Mouse (Mus musculus) CD4-positive, CD25-positive, alpha-beta regulatory T cell, adult 9 weeks (primary cell): ENCODE results near the gene Gpr82. TPM values are rescaled to one million over a fixed set of nuclear protein-coding genes. Genes with fewer than 3 reads are reported as not detected.

Source experiments
- polyA plus RNA-seq: library from polyadenylated mRNA; unstranded; fragments of 100-300 nt; shearing (Covaris generic); gene quantifications from one replicate; pipeline ENCODE4 v1.2.1, GENCODE M21; 2017

Gene Gpr82
- polyA plus RNA-seq: 0.29 TPM

DNA sequence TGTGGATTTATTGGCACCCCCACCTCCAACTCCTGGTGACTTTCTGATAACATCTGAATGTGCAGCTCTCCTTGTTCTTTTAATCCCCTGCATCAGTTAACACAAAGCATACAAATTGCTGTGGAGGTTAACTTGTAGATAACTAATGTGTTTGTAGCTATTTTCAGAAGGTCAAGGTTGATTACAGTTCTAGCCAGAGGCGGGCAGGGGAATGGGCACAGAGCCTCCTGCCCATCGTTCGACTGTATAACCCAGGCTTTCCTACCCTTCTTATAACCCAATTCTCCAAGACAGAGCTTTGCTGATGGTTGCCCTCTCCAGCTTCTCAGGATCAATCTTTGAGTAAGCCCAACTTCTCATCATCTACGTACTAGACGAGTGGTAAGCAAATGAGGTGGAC, at the start of gene Gpr82:
Gene Gpr82 (plus strand): TSS at position 301 of the 400 bp plus-strand sequence.

DNA sequence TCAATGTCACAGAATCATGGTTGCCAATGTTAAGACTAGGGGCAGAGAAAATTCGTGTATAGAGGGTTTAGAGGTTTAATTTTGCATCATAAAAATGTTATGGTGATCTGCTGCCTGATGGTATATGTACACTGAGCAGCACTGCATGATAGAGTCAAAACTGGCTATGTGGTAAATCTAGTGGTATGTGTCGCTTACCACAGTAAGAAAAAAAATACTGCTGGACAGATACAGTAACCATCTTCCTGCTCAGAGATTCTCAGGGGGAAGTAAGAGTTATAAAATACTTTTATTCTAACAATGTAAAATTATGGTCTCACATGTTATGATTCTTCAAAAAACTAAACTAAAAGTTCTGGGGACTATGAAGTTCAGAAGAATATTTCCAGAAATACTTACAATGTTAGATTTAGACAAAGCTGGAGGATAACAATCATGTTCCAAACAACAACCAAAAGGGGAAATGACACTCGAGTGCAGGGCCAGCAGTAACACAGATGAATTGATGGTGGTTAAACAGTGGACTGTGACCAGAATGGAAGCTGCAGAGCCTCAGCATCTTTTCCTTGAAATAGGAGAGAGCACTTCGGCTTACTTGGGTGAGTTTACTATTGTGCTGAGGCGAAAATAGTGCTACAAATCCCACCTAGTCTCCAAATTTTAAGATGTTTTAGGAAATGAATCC, 29.4 kb upstream of the Gpr82 start, which contains the start of gene Gpr34:
Gene Gpr34 (plus strand): TSS at position 491 of the 685 bp plus-strand sequence.

Other genes with a start within 250 kb of the Gpr82 start
- gene Nyx, start 195.3 kb upstream of the Gpr82 start, polyA plus RNA-seq: not detected
- gene Gpr34, start 29.3 kb upstream of the Gpr82 start, polyA plus RNA-seq: 36.1 TPM
- 0.48 TPM for gene Cask, start 190.0 kb downstream of the Gpr82 start, polyA plus RNA-seq